Mouse (Mus musculus): ENCODE data around the gene Alk. TPM values are rescaled to one million over a fixed set of nuclear protein-coding genes. Genes with fewer than 3 reads are reported as not detected.
A peak's percentile ranks its signal among the peaks of the same experiment; 100 is the strongest.

Gene Alk
- polyA plus RNA-seq, 1 experiment from 2014 or later, result 0.43 TPM

DNA sequence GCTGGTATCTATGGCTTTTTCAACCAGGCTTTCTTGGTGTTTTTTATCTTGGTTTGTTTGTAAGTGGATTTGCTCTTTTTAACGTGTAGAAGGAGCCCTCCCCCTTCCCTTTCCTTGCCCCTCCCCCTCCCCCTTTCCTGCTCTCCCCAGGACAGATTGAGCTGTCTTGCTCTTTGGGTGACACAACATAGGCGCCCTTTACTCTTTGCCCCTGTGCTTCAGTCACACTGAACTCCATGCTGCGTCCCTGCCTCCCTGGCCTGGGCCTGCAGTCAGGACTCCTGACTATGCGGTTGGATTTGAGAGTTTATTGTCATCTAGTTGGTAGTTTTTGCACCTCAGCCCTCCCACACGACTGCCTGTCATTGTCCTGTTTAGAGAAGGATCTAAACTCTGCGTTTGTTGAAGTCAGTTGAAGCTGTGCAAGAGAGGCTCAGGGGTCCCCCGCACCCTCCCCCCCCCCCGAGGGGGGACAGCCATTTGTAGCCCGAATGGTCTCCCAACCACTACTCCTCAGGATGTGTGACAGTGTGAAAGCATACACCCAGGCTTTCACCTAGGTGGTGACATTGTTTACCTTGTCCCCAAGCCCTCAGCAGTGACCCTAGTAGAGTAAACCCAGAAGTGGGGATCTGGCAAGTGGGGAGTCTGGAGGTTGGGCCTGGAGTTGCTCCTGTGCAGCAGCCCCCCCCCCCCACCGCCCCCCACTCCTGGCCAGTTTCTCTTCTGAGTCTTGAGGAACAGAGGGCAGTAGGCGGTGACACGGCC is 775.6 kb downstream of the Alk start:
- no peak overlapping the region for H3K27ac ChIP-seq (ENCODE audit: poor library complexity, severe bottlenecking)
- no peak overlapping the region for H3K4me3 ChIP-seq
- no peaks in the 10 kb centered on the region for H3K9me3 ChIP-seq (replicated peaks)
- H3K4me2 ChIP-seq, result no peak overlapping the region
- H3K9ac ChIP-seq, result no peak overlapping the region
- peaks cover 65% of the 10 kb centered on the region for H3K36me3 ChIP-seq
- 44% methylated on average over 12 of the region's 12 CpGs for WGBS
- H3K4me1 ChIP-seq (replicated peaks), result peaks cover 24% of the 10 kb centered on the region
- ATAC-seq (ENCODE audit: insufficient number of reproducible peaks, low FRiP score), result 0 out of 2 replicates have a peak, but pooled peaks have one; percentile 38
- H3K27me3 ChIP-seq (replicated peaks), result no peaks in the 10 kb centered on the region

DNA sequence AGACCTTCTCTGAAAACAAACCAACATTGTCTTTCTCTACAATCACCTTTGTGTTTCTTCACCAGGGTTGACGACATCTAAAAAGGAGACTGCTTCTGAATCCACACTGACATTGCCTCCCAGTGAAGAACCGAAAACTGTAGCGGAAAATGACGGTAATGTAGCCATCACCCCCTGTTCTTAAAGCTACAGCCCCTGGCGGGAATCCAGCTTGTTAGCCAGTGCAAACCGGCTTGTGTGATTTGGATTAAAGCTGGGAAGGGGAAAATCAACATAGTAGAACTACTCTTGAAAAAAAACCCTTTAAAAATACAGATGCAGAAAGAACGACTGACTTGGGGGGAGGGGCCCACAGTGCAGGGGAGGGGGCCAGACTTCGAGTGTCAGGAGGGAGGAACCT is 776.8 kb downstream of the Alk start:
- Histone ChIP-seq H3K9me3 (replicated peaks) (no peaks in the 10 kb centered on the region), H3K4me3 (no peak overlapping the region), H3K27ac (ENCODE audit: poor library complexity, severe bottlenecking) (no peak overlapping the region), H3K36me3 (peaks cover 62% of the 10 kb centered on the region), H3K4me1 (replicated peaks) (peaks cover 24% of the 10 kb centered on the region), H3K27me3 (replicated peaks) (no peaks in the 10 kb centered on the region), H3K4me2 (no peak overlapping the region), H3K9ac (no peak overlapping the region)
- 57% methylated on average over 8 of the region's 8 CpGs for WGBS
- ATAC-seq (ENCODE audit: insufficient number of reproducible peaks, low FRiP score), result no peak

DNA sequence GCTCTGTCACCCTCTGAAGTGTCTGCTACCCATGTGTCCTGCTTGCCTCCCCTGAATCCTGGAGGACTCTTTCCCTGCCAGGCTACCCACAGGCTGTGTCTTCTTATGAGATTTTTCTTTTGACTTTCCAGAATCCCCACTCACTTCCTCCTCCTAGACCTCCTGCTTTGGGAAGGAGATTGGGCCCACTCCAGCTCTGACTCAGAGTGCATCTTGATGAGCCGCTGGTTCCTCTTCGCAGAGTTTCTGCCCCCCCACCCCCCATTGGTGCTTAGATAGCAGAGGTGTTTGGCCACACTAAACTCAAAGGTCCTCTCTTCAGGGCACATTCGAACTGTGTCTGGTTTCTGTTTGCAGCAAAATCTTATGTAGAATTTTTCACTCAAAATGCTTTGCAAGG is 777.8 kb downstream of the Alk start:
- H3K4me2 ChIP-seq, result no peak overlapping the region
- no peak for ATAC-seq (ENCODE audit: insufficient number of reproducible peaks, low FRiP score)
- peak overlapping the region; percentile 27 for H3K27ac ChIP-seq (ENCODE audit: poor library complexity, severe bottlenecking)
- H3K4me3 ChIP-seq, result no peak overlapping the region
- H3K4me1 ChIP-seq (replicated peaks), result peaks cover 24% of the 10 kb centered on the region
- no peak overlapping the region for H3K9ac ChIP-seq
- H3K27me3 ChIP-seq (replicated peaks), result no peaks in the 10 kb centered on the region
- WGBS, result 26% methylated on average over 3 of the region's 3 CpGs
- no peaks in the 10 kb centered on the region for H3K9me3 ChIP-seq (replicated peaks)
- H3K36me3 ChIP-seq, result peaks cover 55% of the 10 kb centered on the region

DNA sequence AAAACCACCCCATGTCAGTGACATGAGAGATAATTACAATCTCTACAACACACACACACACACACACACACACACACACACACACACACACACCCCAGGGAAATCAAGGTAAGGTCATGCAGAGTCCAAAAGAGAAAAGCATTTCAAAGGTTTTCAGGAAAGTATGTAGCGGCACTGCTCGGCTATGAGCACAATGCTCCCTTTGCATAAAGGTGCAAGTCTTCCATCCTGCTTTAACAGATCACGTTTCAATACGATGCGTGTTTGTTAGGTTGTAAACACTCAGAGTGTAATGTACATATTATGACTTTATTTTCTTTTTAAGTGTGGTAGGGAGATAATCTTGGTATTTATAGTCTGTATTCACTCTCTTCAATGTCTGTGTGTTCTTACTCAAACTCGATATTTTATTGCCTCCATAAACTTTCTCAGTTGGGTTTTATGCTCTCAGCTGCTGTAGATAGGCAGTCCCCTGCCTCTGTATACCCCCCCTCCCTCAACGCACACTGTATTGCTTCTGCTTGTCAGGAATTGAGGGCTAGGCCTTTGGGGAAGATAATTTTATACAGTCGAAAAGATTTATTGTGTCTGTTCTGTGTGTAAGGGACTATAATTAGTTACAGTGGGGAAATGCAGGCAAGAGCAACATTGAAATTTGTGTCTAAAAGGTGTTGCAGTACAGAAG is 780.7 kb downstream of the Alk start:
- peaks cover 49% of the 10 kb centered on the region for H3K36me3 ChIP-seq
- ATAC-seq (ENCODE audit: insufficient number of reproducible peaks, low FRiP score), result no peak
- H3K4me3 ChIP-seq, result no peak overlapping the region
- H3K27me3 ChIP-seq (replicated peaks), result no peaks in the 10 kb centered on the region
- H3K27ac ChIP-seq (ENCODE audit: poor library complexity, severe bottlenecking), result no peak overlapping the region
- peaks cover 24% of the 10 kb centered on the region for H3K4me1 ChIP-seq (replicated peaks)
- H3K9me3 ChIP-seq (replicated peaks), result 0 out of 2 replicates have a peak, but pooled peaks cover 5% of the 10 kb centered on the region
- no peak overlapping the region for H3K4me2 ChIP-seq
- 81% methylated on average over 8 of the region's 8 CpGs for WGBS
- H3K9ac ChIP-seq, result no peak overlapping the region

Other genes starting within 250 kb of the Alk start
- 75.0 and 75.6 TPM in 2 replicates for gene Ypel5, start 231.8 kb upstream of the Alk start, polyA plus RNA-seq (2016; fragmentation: Nextera tagmentation; extraction: Ambion mirVana)